Comparison of ENCODE assay signal across 16 mouse cellular contexts in the genomic region with DNA sequence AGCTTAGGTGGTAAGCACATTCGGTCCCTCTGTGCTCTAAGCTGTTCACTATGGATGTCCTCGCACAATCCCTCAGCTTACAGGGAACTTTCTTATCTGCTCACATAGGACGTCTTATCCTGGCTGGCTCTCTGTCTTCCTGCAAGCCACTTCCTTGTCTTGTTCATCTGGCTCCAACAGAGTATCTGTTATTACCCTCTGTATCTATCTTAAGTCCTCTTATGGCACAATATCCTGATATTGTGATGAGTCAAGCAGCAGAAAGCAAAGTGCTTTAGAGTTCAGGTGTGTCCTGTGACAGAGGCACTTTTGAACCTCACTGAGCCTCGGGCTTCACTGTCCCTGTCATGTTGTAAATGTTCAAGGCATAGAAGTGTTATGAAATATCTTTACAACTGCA.
"Had no signal": no experiment of that assay in that cellular context is flagged by ENCODE, and none has a peak within 500 bp of the region (broad histone marks: within the 10 kb centered on the region; RNA-seq: fewer than 3 reads in every experiment).

No protein-coding gene starts in this region.

- H3K27me3 ChIP-seq: limb, embryonic 15.5 days; liver, embryonic 13.5 days; midbrain, embryonic 12.5 days; neural tube, embryonic 13.5 days had no signal

- H3K9me3 ChIP-seq: limb, embryonic 15.5 days; liver, embryonic 13.5 days; megakaryocyte, embryonic 14.5 days; midbrain, embryonic 12.5 days; neural tube, embryonic 13.5 days had no signal

- H3K9ac ChIP-seq: limb, embryonic 15.5 days; liver, embryonic 13.5 days; midbrain, embryonic 12.5 days; neural tube, embryonic 13.5 days had no signal

- ATAC-seq: lung, postnatal 0 days; midbrain, embryonic 16.5 days had no signal

- DNase-seq: kidney, adult 8-10 months; kidney, postnatal 25 days; layer of hippocampus, adult 9-11 months; layer of hippocampus, postnatal 36 days; liver, embryonic 13.5 days; lung, adult 2 months; lung, postnatal 36 days; retina, postnatal 1 day; thymus, postnatal 25 days had no signal

- H3K4me1 ChIP-seq: limb, embryonic 15.5 days; liver, embryonic 13.5 days; midbrain, embryonic 12.5 days; neural tube, embryonic 13.5 days had no signal

- H3K36me3 ChIP-seq: limb, embryonic 15.5 days; liver, embryonic 13.5 days; midbrain, embryonic 12.5 days; neural tube, embryonic 13.5 days had no signal

- H3K27ac ChIP-seq: limb, embryonic 15.5 days; liver, embryonic 13.5 days; midbrain, embryonic 12.5 days; neural tube, embryonic 13.5 days; stomach, postnatal 0 days had no signal

- H3K4me3 ChIP-seq: limb, embryonic 15.5 days; liver, embryonic 13.5 days; megakaryocyte, embryonic 14.5 days; midbrain, embryonic 12.5 days; neural tube, embryonic 13.5 days had no signal

- H3K4me2 ChIP-seq: limb, embryonic 15.5 days; liver, embryonic 13.5 days; midbrain, embryonic 12.5 days; neural tube, embryonic 13.5 days had no signal
